Mouse (Mus musculus): Measurements from ENCODE around the gene Pipox.

Pipox gene

DNA sequence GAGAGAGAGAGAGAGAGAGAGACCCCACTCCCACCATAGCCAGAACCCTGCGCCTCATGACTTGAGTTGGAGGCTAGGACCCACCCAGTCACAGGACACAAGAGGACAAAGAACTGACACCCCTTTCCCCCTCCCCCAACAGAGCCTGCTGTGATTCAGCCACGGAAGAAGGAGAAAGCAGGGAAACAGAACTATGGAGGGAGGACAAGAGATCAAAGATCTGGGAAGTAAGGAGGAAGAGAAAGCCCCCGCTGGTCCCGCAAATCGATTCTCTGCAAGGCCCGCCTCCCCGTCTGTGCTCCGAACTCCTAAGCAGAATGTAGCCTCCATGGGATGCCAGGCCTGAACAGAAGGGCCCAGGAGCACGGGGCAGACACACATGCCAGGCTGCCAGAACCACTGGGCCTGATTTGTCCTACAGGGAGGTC lies 12.9 kb upstream of the Pipox start:
- DNase-seq, result no peak

DNA sequence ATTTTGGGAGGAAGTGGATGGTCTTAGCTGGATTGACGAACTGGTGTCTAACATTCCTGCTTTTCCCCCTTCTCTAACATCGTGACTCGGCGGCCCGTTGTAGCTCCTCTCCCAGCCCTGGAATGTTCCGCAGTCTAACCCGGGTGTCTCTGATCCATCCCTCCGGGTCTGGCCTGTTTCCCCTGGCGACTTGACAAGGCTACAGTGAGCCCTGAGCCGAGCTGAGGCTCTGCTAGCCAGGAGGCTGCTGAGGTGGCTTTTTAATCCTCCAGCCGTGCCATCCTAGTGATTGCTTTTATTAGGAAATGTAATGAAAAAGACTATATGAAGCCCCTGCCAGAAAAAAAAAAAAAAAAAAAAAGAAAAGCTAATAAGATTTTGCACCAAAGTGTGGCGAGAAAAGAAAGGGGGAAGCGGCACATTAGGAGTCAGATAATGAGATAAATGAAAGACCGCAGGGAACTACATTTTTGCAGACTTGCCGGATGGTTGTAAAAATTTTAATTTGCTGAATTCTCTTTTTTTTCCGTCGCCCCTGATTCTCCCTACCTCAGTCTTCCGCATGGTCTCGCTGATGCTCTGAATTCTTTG lies 12.3 kb upstream of the Pipox start:
- DNase-seq, result no peak

DNA sequence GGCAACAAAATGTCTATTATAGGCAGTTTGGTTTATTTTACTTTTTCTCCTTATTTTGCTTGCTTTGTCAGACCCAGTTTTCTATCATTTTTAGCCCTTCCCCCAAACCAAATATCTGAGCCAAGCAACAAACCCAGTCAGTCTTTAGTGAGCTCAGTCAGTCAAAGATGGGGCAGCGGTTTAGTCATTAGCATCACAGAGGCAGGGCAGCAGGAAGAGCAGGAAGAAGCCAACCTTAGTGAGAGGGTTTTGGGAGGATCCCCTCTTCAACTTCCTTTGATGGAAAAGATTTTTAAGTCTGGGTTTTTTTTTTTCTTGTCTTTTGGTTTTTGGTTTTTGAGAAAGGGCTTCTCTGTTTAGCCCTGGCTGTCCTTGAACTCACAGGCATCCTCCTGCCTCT lies 10.8 kb upstream of the Pipox start:
- no peak for DNase-seq

DNA sequence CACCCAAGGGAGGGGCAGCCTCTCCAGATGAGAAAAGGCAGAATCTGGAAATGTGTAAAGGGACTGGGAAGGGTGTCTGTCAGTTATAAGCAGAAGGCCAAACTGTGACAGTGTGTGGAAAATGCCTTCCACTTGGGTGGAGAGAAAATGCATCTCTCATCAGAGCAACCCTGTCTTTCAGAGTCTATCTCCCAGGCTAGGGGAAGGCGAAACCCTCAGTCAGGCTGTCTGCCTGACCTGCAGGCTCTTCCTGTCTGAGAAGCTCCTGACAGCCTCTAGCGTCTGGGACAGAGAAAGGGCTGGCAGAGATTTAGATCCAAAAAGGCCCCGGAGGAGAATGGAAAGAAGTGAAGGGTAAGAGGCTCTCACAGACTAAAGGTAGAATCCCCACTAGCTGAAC lies 9.9 kb upstream of the Pipox start:
- DNase-seq, result no peak

DNA sequence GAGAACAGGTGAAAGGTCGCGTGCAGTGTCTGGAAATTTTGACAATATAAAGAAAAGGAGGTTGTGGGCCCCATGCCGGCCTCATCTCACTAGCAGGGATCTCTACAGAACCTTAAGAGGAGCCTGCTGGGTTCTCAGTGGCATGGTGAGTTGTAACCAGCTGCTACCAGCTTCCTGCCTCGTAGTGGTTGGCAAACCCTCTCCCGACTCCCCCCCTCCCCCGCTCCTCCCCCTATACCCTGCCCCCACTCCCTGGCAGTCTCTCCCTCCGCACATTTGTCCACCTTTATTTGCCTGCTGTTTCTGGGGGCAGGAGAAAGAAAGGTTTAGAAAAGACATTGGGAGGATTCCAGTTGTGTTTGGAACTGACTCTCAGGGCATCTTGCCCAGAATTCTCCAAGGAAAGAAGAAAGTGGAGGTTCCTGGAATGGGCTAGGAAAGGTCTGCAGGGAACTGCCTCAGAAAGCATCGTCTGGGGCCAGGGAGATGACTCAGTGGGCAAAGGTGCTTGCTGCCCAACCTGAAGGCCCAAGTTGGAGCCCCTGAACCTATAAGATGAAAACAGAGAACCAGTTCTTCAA lies 8.0 kb upstream of the Pipox start:
- DNase-seq, result no peak

DNA sequence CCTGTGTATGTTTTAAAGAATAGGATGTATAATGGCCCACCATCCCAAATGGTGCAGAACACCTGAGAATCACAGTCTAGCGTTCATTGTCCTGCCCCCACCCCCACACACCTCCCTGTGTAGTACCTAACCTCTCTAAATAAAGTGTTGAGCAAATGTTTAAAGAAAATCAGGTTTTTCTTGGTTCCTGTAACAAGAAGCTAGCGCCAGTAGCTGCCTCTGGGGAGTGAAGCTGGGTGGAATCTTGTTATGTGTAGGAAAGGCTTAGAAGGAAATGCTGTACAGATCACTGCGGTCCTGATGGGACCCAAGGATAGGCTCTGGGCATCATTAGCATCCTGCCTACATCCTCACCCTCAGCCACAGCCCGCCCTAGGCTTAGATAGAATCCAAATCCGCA lies 7.5 kb upstream of the Pipox start:
- no peak for DNase-seq

DNA sequence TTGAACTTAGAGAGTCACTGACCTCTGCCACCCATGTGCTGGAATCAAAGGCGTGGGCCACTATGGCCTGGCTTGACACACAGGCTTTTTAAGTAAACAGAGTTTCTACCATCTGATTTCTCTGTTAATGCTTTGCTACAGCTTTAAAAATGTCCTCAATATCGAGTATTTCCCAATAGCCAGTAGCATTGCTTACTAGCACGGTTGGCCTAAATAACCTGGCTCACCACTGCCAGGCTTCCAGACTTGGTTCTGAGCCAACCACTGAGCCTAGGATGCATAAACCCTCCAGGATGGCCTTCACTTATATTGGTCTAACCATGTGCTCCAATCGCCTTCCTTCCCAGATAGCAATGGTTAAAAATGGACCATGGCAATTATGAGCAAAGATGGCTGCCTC lies 6.8 kb upstream of the Pipox start:
- DNase-seq, result no peak

DNA sequence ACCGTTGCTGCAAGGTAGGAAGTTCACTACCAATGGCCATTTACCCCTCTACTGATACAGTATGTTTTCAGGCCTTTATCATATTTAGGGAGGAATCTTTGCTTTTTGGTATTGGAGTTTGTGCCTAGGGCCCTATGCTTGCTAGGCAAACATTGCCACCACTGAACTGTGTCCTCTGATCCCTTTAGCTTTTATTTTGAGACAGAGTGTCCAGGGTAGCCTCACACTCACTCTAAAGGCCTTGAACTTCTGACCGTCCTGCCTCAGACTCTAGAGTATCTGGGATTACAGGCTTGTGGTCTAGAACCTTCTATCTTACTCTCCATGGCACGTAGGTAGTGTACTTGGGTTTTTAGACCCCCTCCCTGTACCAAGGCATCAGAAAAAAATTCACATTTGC lies 6.3 kb upstream of the Pipox start:
- DNase-seq, result no peak

DNA sequence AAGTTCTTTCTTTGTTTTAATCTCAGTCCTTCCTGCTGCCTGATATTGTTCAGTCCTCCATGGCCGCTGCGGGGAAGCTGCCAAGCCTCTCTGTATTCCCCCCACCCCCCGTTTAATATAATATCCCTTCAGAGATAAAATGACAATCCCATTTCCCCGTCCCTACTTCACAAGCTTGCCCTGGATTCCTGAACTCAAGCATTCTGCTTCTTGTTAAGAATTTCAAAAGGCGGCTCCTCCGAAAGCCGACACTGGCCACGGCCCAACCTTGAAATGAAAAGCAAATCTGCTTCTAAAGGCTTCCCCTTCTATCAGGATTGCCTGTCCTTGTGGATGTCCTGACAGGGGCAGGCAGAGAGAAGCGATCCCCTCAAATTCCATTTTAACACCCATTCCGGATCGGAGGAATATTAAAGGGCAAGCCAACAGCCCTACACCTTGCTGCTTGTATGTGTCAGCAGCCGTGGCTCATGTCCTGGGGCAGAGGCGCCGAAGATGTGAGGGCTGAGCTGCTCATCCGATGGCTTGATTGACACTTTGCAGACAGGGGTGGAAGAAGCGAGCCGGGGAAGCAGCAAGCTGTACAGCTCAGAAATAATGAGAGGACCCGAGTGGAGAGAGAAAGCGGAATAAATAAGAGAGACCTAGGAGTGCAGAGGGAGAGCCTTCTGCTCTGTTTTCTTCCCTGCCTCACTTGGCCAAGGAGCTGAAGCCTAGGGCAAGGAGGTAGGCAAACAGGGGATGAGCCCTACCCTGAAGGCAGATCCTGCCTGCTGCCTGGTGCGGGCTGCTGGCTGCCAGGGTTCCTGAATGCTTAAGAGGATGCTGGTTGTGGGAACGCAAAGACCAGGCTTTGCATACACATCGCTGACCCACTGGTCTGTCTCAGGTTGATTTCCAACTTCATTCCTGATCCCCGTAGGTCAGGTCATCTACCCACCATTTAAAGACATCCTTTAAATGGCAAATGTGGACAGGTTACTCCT lies 3.2 kb upstream of the Pipox start:
- DNase-seq, result no peak

DNA sequence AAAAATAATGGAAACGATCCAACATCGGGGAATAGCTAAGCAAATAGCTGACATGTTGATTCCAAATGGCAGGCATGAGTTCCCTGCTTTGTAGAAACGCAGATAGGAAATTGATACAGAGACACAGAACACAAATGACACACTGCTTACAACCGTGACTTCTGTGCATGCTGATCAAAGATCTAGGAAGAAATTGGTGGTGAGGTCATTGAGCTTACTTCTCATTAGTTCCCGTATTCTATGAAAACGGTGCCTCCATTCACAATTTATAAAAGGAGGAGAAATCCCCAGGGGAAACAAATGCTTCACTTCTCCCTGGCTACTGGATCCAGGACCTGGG lies 2.6 kb upstream of the Pipox start:
- no peak for DNase-seq

DNA sequence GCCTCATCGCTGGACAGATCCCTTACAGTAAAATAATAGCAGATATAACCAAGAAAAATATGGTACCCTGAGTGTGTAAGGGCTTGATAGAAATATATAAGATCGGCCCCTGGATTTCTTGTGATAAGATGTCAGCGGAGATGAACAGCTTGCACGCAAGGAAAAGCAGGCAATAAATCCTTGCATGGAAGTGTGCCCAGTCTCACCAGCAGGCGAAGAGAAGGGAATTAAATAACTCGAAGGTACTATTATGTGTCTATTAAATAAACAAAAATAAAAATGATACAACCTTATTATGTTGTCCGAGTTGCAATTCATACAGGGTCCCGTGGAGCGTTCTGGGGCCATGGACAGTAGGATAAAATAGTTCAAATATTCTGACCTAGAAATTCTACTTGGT lies 2.1 kb upstream of the Pipox start:
- DNase-seq, result no peak

DNA sequence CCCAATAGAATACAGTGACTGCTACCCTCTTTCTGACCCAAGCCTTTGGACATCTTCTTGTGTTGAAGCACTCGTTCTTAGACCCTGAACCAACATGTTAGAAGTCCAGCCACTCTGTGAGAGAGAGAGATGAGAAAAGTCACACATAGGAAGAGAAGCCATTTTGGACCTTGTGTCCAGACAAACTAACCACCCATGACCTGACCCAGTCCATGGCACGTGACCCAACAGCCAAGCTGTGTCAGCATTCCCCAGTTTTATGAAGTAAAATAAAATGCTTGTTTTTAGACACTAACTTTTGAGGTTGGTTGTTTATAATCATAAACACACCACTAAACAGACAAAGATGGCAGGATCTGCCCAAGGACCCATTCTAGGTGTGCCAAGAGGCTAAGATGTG lies 1.1 kb upstream of the Pipox start:
- DNase-seq, result no peak

DNA sequence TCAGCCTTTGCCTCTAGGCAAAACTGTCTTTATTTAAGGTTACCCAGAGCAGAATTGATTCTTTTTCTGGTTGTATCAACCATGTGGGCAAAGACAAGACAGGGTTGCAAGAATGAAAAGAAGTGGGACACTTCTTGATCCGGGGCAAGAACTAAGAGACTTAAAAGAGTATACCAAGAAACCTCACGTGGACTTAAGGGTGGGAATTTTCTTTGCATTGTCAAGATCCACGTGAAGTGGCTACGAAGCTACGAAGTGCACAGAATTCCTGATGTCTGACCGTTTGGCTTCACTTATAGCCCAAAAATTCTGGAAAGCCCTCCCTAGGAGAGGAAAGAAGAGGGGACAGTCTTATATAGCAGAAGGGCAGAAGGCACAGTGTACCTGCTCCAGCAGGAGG lies 613 bp downstream of the Pipox start:
- no peak for DNase-seq

DNA sequence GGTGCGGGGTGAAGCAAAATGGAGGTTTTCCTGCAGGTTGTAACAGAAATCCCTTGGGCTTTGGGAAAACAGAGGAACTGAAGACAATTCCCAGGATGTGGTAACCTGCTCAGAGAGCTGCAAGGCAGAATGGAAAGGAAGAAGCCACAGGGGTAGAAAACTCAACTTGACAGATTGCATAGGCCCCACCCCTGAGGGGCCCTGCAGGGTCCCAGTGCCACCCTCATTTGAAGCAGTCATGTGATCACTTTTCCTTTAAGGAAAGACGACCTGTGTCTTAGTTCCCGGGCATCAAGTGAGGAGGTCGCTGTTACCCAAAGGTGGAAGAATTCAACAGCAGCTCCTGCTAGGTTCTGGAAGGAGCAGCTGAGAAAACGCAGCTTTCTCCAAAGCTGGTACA lies 1.0 kb downstream of the Pipox start:
- no peak for DNase-seq

DNA sequence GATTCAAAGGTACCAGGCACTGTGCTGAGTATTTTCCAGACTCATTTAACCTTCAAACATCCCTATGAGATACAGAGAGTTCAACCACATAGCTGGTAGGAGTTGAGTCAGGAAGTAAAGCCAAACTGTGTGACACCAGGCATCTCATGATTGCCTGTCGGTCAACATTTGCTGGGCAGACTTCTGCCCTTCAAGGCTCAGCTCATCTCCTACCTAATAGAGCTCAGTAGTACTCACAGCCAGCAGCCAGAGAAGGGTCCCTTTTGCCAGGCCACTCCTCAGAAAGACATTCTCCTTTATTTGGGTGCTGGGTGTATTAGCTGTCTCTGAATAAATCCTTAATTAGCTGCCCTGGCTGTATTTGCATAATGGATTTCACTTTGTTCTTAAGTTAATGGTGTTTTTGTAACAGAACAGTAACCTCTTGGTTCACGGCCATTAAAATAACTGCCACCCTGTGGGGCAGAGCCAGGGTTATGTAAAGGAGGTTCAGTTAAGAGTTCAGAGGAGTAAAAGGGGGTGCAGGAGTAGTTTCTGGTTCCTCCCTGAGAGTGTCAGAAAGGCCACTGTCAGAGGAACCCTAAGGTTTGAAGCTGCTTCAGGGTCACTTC lies 3.1 kb downstream of the Pipox start:
- no peak for DNase-seq

DNA sequence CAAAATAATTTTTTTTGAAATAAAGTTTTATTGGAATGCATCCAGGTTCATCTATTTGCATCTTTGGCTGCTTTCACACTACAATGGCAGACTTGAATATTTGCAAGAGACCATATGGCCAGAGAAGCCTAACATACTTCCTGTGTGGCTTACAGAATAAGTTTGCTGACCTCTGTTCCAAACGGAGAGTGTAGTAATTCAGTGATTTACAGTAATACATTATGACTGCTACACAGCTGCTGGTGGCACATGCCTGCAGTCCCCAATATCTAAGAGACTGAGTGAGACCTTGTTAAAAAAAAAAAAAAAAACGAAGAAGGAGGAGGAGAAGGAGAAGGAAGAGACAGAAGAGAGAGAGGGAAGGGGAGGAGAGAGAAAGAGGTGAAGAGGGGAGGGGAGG lies 4.4 kb downstream of the Pipox start:
- no peak for DNase-seq

DNA sequence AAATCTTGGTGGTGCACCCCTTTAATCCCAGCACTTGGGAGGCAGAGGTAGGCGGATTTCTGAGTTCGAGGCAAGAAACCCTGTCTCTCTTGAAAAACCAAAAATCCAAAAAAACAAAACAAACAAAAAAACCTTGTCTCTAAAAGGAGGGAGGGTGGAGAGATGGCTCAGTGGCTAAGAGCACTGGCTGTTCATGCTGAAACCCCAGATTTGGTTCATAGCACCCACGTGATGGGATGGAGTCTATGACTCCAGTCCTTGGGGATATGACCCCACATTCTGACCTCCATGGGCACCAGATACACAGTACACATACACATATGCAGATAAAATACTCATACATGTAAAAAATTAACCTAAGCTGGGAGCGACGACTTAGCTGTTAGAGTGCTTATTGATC lies 5.0 kb downstream of the Pipox start:
- DNase-seq, result no peak

DNA sequence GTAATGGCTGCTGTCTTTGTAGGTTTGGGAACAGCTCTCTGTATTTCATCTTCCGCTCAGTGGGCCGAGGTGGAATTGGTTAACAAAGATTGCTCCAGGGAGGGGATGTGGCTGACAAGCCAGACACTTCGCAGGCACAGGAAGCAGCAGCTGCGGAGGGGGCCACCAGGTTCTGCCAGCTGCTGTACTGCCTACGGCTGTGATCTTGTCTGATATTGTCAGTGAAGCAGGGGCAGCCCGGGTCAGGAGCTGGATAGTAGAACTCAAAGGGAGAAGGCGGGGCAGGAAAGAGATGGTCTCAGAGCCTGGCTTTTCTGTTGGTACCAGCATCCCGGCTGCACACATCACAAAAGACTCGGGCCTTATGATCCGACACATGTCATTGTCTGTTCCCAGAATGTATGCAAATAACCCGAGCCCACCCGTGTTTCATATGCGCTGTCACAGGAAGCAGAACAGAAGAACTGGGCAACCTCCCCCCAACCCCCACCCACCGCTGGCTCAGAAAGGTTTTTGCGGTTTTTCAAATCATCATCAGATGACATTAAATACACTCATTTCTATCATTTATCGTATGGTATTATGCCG lies 6.4 kb downstream of the Pipox start:
- peak; percentile 53 for DNase-seq

DNA sequence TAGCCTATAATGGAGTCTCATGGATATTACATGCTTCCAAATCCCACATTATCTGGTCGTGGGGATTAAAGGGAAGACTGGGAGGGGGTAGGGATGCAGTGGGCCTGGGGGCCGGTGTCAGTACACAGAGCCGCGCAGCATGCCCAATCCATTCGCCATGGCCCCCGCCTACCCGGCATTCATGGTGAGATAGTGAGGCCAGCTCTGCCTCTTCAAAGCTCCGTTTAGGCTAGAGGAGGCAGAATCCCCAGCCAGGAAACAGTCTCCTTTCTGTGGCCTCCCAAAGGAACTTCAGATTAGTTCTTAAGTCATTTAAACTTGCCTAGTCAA lies 8.7 kb downstream of the Pipox start:
- DNase-seq, result no peak

DNA sequence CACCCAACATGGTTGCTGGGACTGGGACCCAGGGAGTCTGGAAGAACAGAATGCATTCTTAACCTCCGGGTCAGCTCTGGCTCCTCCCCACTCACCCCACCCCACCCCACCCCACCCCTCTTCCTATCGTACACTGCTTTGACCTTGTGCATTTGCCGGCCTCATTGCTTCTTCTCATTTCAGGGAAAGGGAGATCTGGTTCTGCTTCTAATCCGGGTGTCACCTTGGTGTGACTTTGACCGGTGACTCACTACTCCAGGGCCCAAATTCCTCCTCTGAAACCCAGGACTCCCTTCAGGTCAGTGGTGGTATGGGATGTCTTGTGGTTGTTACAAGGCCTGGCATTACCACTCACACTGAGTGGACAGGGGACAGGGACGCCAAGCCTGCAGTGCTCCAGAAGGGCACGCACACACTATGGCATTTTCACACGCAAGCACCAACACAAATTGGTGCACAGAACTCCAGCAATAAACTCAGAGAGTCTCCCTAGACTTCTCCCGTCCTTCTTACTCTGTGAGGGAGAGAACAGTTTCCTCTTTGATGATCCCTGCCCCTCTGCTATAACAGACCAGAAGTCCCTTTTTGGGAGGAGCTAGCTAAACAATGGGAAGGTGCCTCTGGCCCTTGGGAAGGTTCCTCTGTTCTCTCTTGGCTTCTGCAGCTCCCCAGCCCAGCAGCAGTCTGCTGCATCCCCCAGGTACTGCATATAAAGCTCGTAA lies 9.2 kb downstream of the Pipox start:
- no peak for DNase-seq

DNA sequence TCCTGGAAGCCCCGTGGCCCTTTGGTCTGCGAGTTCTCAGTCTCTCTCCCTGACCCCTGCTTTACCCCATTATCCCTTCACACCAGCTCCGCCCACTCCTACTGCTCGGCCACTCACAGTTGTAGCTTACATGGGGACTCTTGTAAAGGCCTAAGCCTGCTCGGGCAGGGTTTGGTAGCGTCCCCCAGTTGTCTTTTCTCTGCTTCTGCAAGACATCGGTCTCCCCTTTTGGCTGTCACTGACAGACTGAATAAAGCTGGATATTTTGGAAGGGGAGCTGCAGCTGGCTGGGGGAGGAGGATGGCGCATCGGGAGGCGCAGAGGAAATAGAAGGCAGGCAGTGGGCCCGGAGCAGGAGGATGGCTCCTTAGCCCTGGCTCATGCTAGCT lies 17.1 kb downstream of the Pipox start:
- DNase-seq, result no peak

DNA sequence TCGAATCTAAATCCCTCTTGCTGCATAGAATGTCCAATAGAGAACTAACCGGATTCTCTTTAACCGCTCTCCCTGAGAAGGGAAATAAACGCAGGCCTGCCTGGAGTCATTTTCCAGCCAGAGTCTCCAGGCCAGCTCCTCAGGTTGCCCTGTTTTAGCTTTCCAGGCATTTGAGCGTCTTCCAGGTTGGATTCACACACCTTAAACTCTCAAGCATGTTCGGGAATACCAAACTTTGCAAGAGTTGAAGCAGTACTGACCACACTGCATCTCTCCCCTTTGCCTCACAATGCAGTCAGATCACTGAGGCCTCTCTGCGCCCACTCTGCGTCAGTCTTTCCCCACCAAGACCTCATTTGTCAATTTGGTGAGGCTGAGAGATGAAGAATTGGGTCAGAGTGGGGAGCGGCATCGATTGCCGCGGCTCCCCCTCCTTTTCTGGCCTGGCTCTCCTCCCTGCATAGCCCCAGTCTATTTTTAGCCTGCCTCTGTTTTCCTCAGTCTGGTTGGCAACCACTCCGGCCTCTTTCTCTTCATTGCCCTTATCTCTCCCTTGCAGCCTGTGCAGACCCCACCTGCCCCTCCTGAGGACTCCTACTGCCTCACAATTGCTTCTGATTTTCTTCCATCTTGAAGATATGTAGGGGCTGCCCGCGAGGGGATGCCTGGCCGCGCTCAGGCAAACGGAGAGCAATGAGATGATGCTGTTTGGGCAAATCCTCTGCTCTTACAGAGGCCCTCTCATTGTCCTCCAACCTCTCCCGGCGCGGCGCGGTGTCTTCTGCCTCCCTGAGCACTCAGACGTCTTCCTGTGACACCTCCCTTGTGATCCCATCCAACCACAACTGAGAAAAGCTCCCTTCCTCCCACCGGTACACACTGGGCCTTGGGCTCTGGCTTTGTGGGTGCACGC lies 17.8 kb downstream of the Pipox start:
- DNase-seq, result no peak
